Mouse (Mus musculus) v-Abl transformed pro-B cells (cell line): ENCODE results near the gene Trim65.
"Not testable (repeated sequence)": the region's sequence is repeated elsewhere in the genome, so short reads cannot be mapped to it uniquely, and the experiment has no call there.

ENCODE experiments used
- in situ Hi-C, 2 experiments: fragments of 400-800 bp; cut with MboI; formaldehyde crosslinking; loops; one replicate each; pipeline ENCODE4 v1.15.1; 2025; ENCODE audit not compliant: unreplicated experiment in 2 of 2

The Trim65 gene

GRCm38 (mm10) chr11:116093771-116094565 is 37.0 kb downstream of the Trim65 start:
- in situ Hi-C loops, result no loop called here

- in situ Hi-C loops, result not testable (repeated sequence)
These were observed 38.0 kb downstream of the Trim65 start for GRCm38 (mm10) chr11:116092959-116093358.

- in situ Hi-C loops, result no loop called here
These were observed 39.3 kb downstream of the Trim65 start for GRCm38 (mm10) chr11:116091591-116091990.

GRCm38 (mm10) chr11:116089545-116089944 is 41.4 kb downstream of the Trim65 start:
- in situ Hi-C loops, result loop anchor here (5.0 kb wide), 1 partner anchor 43 kb away; the partner anchor contains the start of gene Trim65 (in 2 of the 2)

GRCm38 (mm10) chr11:116088741-116089394 is 42.1 kb downstream of the Trim65 start:
- in situ Hi-C loops, result loop anchor here (5.0 kb wide), 1 partner anchor 43 kb away; the partner anchor contains the start of gene Trim65 (in 2 of the 2)

GRCm38 (mm10) chr11:116088188-116088587 is 42.7 kb downstream of the Trim65 start:
- in situ Hi-C loops, result loop anchor here (5.0 kb wide), 1 partner anchor 44 kb away; the partner anchor contains the start of gene Trim65 (in 2 of the 2)

GRCm38 (mm10) chr11:116087194-116088130 is 43.5 kb downstream of the Trim65 start:
- in situ Hi-C loops, result loop anchor here (5.0 kb wide), 1 partner anchor 45 kb away; the partner anchor contains the start of gene Trim65 (in 2 of the 2)

GRCm38 (mm10) chr11:116086258-116087193 is 44.4 kb downstream of the Trim65 start, which contains the start of gene Wbp2:
Gene Wbp2, minus strand, starts transcription at chr11:116086995.
- in situ Hi-C loops, result loop anchor here (5.0 kb wide), 1 partner anchor 46 kb away; the partner anchor contains the start of gene Trim65 (in 2 of the 2)

GRCm38 (mm10) chr11:116084166-116084565 is 46.8 kb downstream of the Trim65 start:
- in situ Hi-C loops, result no loop called here

GRCm38 (mm10) chr11:116083096-116083672 is 47.7 kb downstream of the Trim65 start:
- in situ Hi-C loops, result no loop called here

GRCm38 (mm10) chr11:116081081-116081480 is 49.8 kb downstream of the Trim65 start:
- in situ Hi-C loops, result no loop called here

GRCm38 (mm10) chr11:116079511-116079910 is 51.4 kb downstream of the Trim65 start:
- in situ Hi-C loops, result no loop called here

GRCm38 (mm10) chr11:116078676-116079320 is 52.1 kb downstream of the Trim65 start:
- in situ Hi-C loops, result no loop called here

GRCm38 (mm10) chr11:116078221-116078620 is 52.7 kb downstream of the Trim65 start:
- in situ Hi-C loops, result no loop called here

GRCm38 (mm10) chr11:116077446-116078204 is 53.3 kb downstream of the Trim65 start, which contains the start of gene Unc13d:
Gene Unc13d, minus strand, starts transcription at chr11:116077961.
- in situ Hi-C loops, result no loop called here

GRCm38 (mm10) chr11:116076836-116077235 is 54.1 kb downstream of the Trim65 start:
- in situ Hi-C loops, result no loop called here

- in situ Hi-C loops, result no loop called here
These were observed 54.7 kb downstream of the Trim65 start for GRCm38 (mm10) chr11:116076266-116076540.
